Mouse (Mus musculus) embryonic fibroblast, embryonic 13.5 days (primary cell): ENCODE results near the gene Fam198b.

ENCODE experiments used
- CTCF ChIP-seq: IDR thresholded peaks from 2 replicates; pipeline ENCODE4 v1.5.1; 2011; ENCODE audit warnings: mild to moderate bottlenecking, control low read depth, low read length, moderate library complexity, borderline replicate concordance; ENCODE audit not compliant: insufficient read depth
- POLR2A ChIP-seq: IDR thresholded peaks from 2 replicates; pipeline ENCODE4 v1.6.1; 2011; ENCODE audit warnings: low read depth, mild to moderate bottlenecking, control low read depth, low read length, moderate library complexity

DNA sequence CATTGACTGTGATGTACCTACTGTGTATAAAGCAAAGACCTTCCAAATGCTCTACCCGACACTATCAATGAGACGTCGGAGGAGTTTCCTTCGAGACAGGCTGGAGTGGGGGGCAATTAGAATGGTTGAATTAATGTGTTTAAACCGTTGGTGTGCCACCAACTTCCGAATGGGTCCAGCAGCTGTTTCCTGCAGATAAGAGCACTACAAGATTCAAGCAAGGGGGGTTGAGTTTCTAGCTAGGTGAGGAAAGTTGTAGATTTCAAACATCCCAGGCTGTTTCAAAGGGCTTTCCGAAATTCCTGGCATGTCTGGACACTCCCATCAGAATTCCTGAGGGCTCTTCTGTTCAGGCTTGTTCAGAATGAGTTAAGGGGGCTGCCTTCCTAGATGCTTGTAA is 22.9 kb downstream of the Fam198b start:
- TF ChIP-seq CTCF (no peak), POLR2A (no peak)
